Mouse (Mus musculus): Measurements from ENCODE around the gene Bglap2. TPM values are rescaled to one million over a fixed set of nuclear protein-coding genes. Genes with fewer than 3 reads are reported as not detected.

Bglap2 gene
- polyA plus RNA-seq, 1 experiment from 2014 or later: not detected

- WGBS: 21% methylated on average over 7 of the region's 7 CpGs
- peak overlapping the region; percentile 76 for H3K4me2 ChIP-seq
- H3K27me3 ChIP-seq: no peaks in the 10 kb centered on the region
- peaks cover 26% of the 10 kb centered on the region for H3K4me1 ChIP-seq
- peak overlapping the region; percentile 81 for H3K4me3 ChIP-seq
- ATAC-seq (ENCODE audit: borderline replicate concordance, extremely low read depth, low FRiP score, low TSS enrichment): no peak
- H3K9me3 ChIP-seq: no peaks in the 10 kb centered on the region
- peaks cover 16% of the 10 kb centered on the region for H3K36me3 ChIP-seq
- H3K27ac ChIP-seq: peak overlapping the region; percentile 95
- peak overlapping the region; percentile 14; the same call in 1 of the 2 replicates for H3K9ac ChIP-seq
Measured at GRCm38 (mm10) chr3:88410645-88411031, 32.1 kb upstream of the Bglap2 start.

GRCm38 (mm10) chr3:88409741-88410644 is 31.5 kb upstream of the Bglap2 start, which contains the start of gene Pmf1:
TSS of gene Pmf1 (minus strand) at chr3:88410331.
- H3K4me1 ChIP-seq: peaks cover 26% of the 10 kb centered on the region
- under 1% methylated on average over 53 of the region's 54 CpGs for WGBS
- H3K4me3 ChIP-seq: peak within 1 kb of the TSS; percentile 81
- no peaks in the 10 kb centered on the region for H3K9me3 ChIP-seq
- peak within 1 kb of the TSS; percentile 76 for H3K4me2 ChIP-seq
- peak within 1 kb of the TSS; percentile 95 for H3K27ac ChIP-seq
- H3K9ac ChIP-seq: peak within 1 kb of the TSS; percentile 95
- peak; percentile 91 for ATAC-seq (ENCODE audit: borderline replicate concordance, extremely low read depth, low FRiP score, low TSS enrichment)
- peaks cover 11% of the 10 kb centered on the region; the same call in 1 of the 2 replicates for H3K36me3 ChIP-seq
- no peaks in the 10 kb centered on the region for H3K27me3 ChIP-seq

- H3K9ac ChIP-seq: peak overlapping the region; percentile 95
- H3K4me3 ChIP-seq: peak overlapping the region; percentile 81
- ATAC-seq (ENCODE audit: borderline replicate concordance, extremely low read depth, low FRiP score, low TSS enrichment): no peak
- peaks cover 12% of the 10 kb centered on the region; the same call in 1 of the 2 replicates for H3K36me3 ChIP-seq
- H3K27ac ChIP-seq: no peak overlapping the region
- peak overlapping the region; percentile 76 for H3K4me2 ChIP-seq
- peaks cover 26% of the 10 kb centered on the region for H3K4me1 ChIP-seq
- 46% methylated on average over 5 of the region's 5 CpGs for whole genome bisulfite sequencing
- H3K27me3 ChIP-seq: no peaks in the 10 kb centered on the region
- no peaks in the 10 kb centered on the region for H3K9me3 ChIP-seq
Measured at GRCm38 (mm10) chr3:88408953-88409352, 30.5 kb upstream of the Bglap2 start.

GRCm38 (mm10) chr3:88407529-88407928 is 29.0 kb upstream of the Bglap2 start:
- WGBS: 47% methylated on average over 7 of the region's 7 CpGs
- H3K4me1 ChIP-seq: peaks cover 26% of the 10 kb centered on the region
- H3K27ac ChIP-seq: no peak overlapping the region
- H3K4me2 ChIP-seq: no peak overlapping the region
- no peaks in the 10 kb centered on the region for H3K9me3 ChIP-seq
- H3K9ac ChIP-seq: no peak overlapping the region
- ATAC-seq (ENCODE audit: borderline replicate concordance, extremely low read depth, low FRiP score, low TSS enrichment): no peak
- peaks cover 12% of the 10 kb centered on the region; the same call in 1 of the 2 replicates for H3K36me3 ChIP-seq
- no peaks in the 10 kb centered on the region for H3K27me3 ChIP-seq
- no peak overlapping the region for H3K4me3 ChIP-seq

GRCm38 (mm10) chr3:88407090-88407489 is 28.6 kb upstream of the Bglap2 start:
- Histone ChIP-seq H3K4me3 (no peak overlapping the region), H3K27me3 (no peaks in the 10 kb centered on the region), H3K9ac (no peak overlapping the region; the same call in 1 of the 2 replicates), H3K9me3 (no peaks in the 10 kb centered on the region), H3K4me2 (no peak overlapping the region), H3K36me3 (peaks cover 8% of the 10 kb centered on the region; the same call in 1 of the 2 replicates), H3K27ac (no peak overlapping the region), H3K4me1 (peaks cover 26% of the 10 kb centered on the region)
- 0% methylated on average over 2 of the region's 2 CpGs for WGBS
- no peak for ATAC-seq (ENCODE audit: borderline replicate concordance, extremely low read depth, low FRiP score, low TSS enrichment)

- Histone ChIP-seq H3K27me3 (no peaks in the 10 kb centered on the region), H3K9me3 (no peaks in the 10 kb centered on the region), H3K4me3 (no peak overlapping the region), H3K4me1 (peaks cover 12% of the 10 kb centered on the region), H3K4me2 (no peak overlapping the region), H3K27ac (no peak overlapping the region), H3K9ac (no peak overlapping the region), H3K36me3 (peaks cover 16% of the 10 kb centered on the region)
- ATAC-seq (ENCODE audit: borderline replicate concordance, extremely low read depth, low FRiP score, low TSS enrichment): no peak
- 87% methylated on average over 10 of the region's 10 CpGs for WGBS
Measured at GRCm38 (mm10) chr3:88403522-88404230, 25.2 kb upstream of the Bglap2 start.

- 84% methylated on average over 2 of the region's 2 CpGs for WGBS
- H3K36me3 ChIP-seq: peaks cover 30% of the 10 kb centered on the region
Measured at GRCm38 (mm10) chr3:88398666-88399065, 20.2 kb upstream of the Bglap2 start.

GRCm38 (mm10) chr3:88395742-88396141 is 17.2 kb upstream of the Bglap2 start:
- Histone ChIP-seq H3K9ac (no peak overlapping the region), H3K4me2 (no peak overlapping the region), H3K4me1 (no peaks in the 10 kb centered on the region), H3K27me3 (no peaks in the 10 kb centered on the region), H3K4me3 (no peak overlapping the region), H3K9me3 (no peaks in the 10 kb centered on the region), H3K36me3 (peaks cover 24% of the 10 kb centered on the region; the same call in 1 of the 2 replicates), H3K27ac (no peak overlapping the region)
- ATAC-seq (ENCODE audit: borderline replicate concordance, extremely low read depth, low FRiP score, low TSS enrichment): no peak
- WGBS: 84% methylated on average over 8 of the region's 8 CpGs

More at GRCm38 (mm10) chr3:88398666-88399065, 20.2 kb upstream of the Bglap2 start:
- no peak overlapping the region for H3K27ac ChIP-seq
- no peaks in the 10 kb centered on the region for H3K4me1 ChIP-seq
- ATAC-seq (ENCODE audit: borderline replicate concordance, extremely low read depth, low FRiP score, low TSS enrichment): no peak
- no peaks in the 10 kb centered on the region for H3K27me3 ChIP-seq
- no peaks in the 10 kb centered on the region for H3K9me3 ChIP-seq
- no peak overlapping the region for H3K4me2 ChIP-seq
- H3K4me3 ChIP-seq: no peak overlapping the region
- H3K9ac ChIP-seq: no peak overlapping the region

- no peak overlapping the region for H3K27ac ChIP-seq
- no peaks in the 10 kb centered on the region for H3K4me1 ChIP-seq
- no peaks in the 10 kb centered on the region for H3K27me3 ChIP-seq
- WGBS: 92% methylated on average over 6 of the region's 6 CpGs
- peaks cover 24% of the 10 kb centered on the region; the same call in 1 of the 2 replicates for H3K36me3 ChIP-seq
- H3K4me3 ChIP-seq: no peak overlapping the region
- H3K9ac ChIP-seq: no peak overlapping the region
- no peak overlapping the region for H3K4me2 ChIP-seq
- no peaks in the 10 kb centered on the region for H3K9me3 ChIP-seq
- ATAC-seq (ENCODE audit: borderline replicate concordance, extremely low read depth, low FRiP score, low TSS enrichment): no peak
Measured at GRCm38 (mm10) chr3:88395288-88395687, 16.8 kb upstream of the Bglap2 start.

- Histone ChIP-seq H3K9me3 (no peaks in the 10 kb centered on the region), H3K27me3 (no peaks in the 10 kb centered on the region), H3K27ac (no peak overlapping the region), H3K4me2 (no peak overlapping the region), H3K9ac (no peak overlapping the region), H3K36me3 (peaks cover 19% of the 10 kb centered on the region; the same call in 1 of the 2 replicates), H3K4me3 (no peak overlapping the region), H3K4me1 (no peaks in the 10 kb centered on the region)
- no peak for ATAC-seq (ENCODE audit: borderline replicate concordance, extremely low read depth, low FRiP score, low TSS enrichment)
- 83% methylated on average over 9 of the region's 9 CpGs for WGBS
Measured at GRCm38 (mm10) chr3:88393776-88394375, 15.4 kb upstream of the Bglap2 start.

- Histone ChIP-seq H3K27ac (no peak within 1 kb of the TSS), H3K9ac (no peak within 1 kb of the TSS), H3K36me3 (no peaks in the 10 kb centered on the region), H3K4me3 (no peak within 1 kb of the TSS), H3K27me3 (no peaks in the 10 kb centered on the region), H3K9me3 (no peaks in the 10 kb centered on the region), H3K4me2 (no peak within 1 kb of the TSS), H3K4me1 (no peaks in the 10 kb centered on the region)
- ATAC-seq (ENCODE audit: borderline replicate concordance, extremely low read depth, low FRiP score, low TSS enrichment): no peak
- 72% methylated on average over 5 of the region's 5 CpGs for WGBS
Measured at GRCm38 (mm10) chr3:88384364-88384763, 5.9 kb upstream of the Bglap2 start, which contains the start of gene Bglap. TSS of gene Bglap (minus strand) at chr3:88384464.

All from lung, embryonic 15.5 days (tissue).